Mouse (Mus musculus) Patski (cell line): ENCODE measurements around the gene Fkbp9. TPM values are rescaled to one million over a fixed set of nuclear protein-coding genes. Genes with fewer than 3 reads are reported as not detected.

Experiments used
- ATAC-seq: fragments of 100-300 bp; one replicate; pipeline ENCODE4 v1.8.0; 2021
- CTCF ChIA-PET: fragments of 350-600 bp; sonication (Branson Sonifier 250); formaldehyde crosslinking; loops from one replicate; lab custom pipeline; 2022; ENCODE audit warnings: inconsistent platforms; lab: Charles Lee
- POLR2A ChIA-PET: fragments of 350-600 bp; sonication (Branson Sonifier 250); formaldehyde crosslinking; loops from one replicate; lab custom pipeline; 2022; ENCODE audit warnings: antibody characterized with exemption, inconsistent platforms; lab: Charles Lee
- DNase-seq: peaks from one replicate; pipeline ENCODE4 v3.0.0-alpha.2; 2011; ENCODE audit warnings: low read depth, low spot score
- H3K27me3 ChIP-seq: fragments of 371-371 bp; one replicate; pipeline ENCODE4 v1.5.1; 2021
- CTCF ChIP-seq: fragments of 100-300 bp; IDR thresholded peaks from one replicate; pipeline ENCODE4 v1.5.1; 2021
- in situ Hi-C: fragments of 300-500 bp; cut with MboI; formaldehyde crosslinking; loops from 3 replicates; pipeline ENCODE4 v1.11.1; 2018; ENCODE audit warnings: low pct_unique_long_range_greater_than_20kb, mixed read lengths
- polyA plus RNA-seq: library from polyadenylated mRNA; unstranded; gene quantifications from one replicate; pipeline ENCODE4 v1.2.3, GENCODE M21; 2021

The Fkbp9 gene
- polyA plus RNA-seq, 1 experiment from 2014 or later: 169 TPM

GRCm38 (mm10) chr6:56913092-56913858, 81.4 kb downstream of the Fkbp9 start:
- CTCF ChIA-PET: interaction anchor here (1.1 kb wide), 1 partner anchor 105 kb away, joined by 4 read pairs; no protein-coding TSS in a partner anchor
- ATAC-seq (no peak), DNase-seq (no peak)
- POLR2A ChIA-PET: no interaction called here
- no peaks in the 10 kb centered on the region for H3K27me3 ChIP-seq
- TF ChIP-seq CTCF: no peak
- in situ Hi-C loops: loop anchor here (10.0 kb wide), 1 partner anchor 188 kb away; no protein-coding TSS in a partner anchor

GRCm38 (mm10) chr6:56916279-56916678, 84.4 kb downstream of the Fkbp9 start:
- ChIA-PET CTCF (interaction anchor here (1.7 to 4.6 kb wide), 2 partner anchors 7 to 108 kb away, joined by 7 to 29 read pairs; no protein-coding TSS in a partner anchor), POLR2A (no interaction called here)
- H3K27me3 ChIP-seq: no peaks in the 10 kb centered on the region
- ATAC-seq (no peak), DNase-seq (no peak)
- TF ChIP-seq CTCF: no peak
- in situ Hi-C loops: loop anchor here (10.0 kb wide), 1 partner anchor 191 kb away; no protein-coding TSS in a partner anchor

GRCm38 (mm10) chr6:56917578-56918368, 85.9 kb downstream of the Fkbp9 start:
- no peak for TF ChIP-seq CTCF
- in situ Hi-C loops: loop anchor here (10.0 kb wide), 1 partner anchor 193 kb away; no protein-coding TSS in a partner anchor
- CTCF ChIA-PET: interaction anchor here (1.2 to 4.6 kb wide), 3 partner anchors 9 to 109 kb away, joined by 3 to 29 read pairs (median 7); no protein-coding TSS in a partner anchor
- POLR2A ChIA-PET: interaction anchor here (1.2 kb wide), 1 partner anchor 9 kb away, joined by 7 read pairs; no protein-coding TSS in a partner anchor
- no peak for ATAC-seq
- no peak for DNase-seq
- no peaks in the 10 kb centered on the region for H3K27me3 ChIP-seq

GRCm38 (mm10) chr6:56919330-56920044, 87.6 kb downstream of the Fkbp9 start:
- CTCF ChIA-PET: interaction anchor here (1.1 to 4.6 kb wide), 2 partner anchors 11 to 18 kb away, joined by 3 to 29 read pairs; no protein-coding TSS in a partner anchor
- POLR2A ChIA-PET: no interaction called here
- in situ Hi-C loops: loop anchor here (10.0 kb wide), 2 partner anchors 195 to 615 kb away; partner anchors contain the start of gene Ppm1k

GRCm38 (mm10) chr6:56920222-56921092, 88.6 kb downstream of the Fkbp9 start:
- ChIA-PET POLR2A (no interaction called here), CTCF (interaction anchor here (1.1 to 4.6 kb wide), 3 partner anchors 12 to 88 kb away, joined by 3 to 29 read pairs (median 4); no protein-coding TSS in a partner anchor)
- no peak for TF ChIP-seq CTCF

More at GRCm38 (mm10) chr6:56919330-56920044, 87.6 kb downstream of the Fkbp9 start:
- DNase-seq: no peak
- no peaks in the 10 kb centered on the region for H3K27me3 ChIP-seq
- no peak for ATAC-seq
- TF ChIP-seq CTCF: no peak

GRCm38 (mm10) chr6:56923331-56923725, 91.5 kb downstream of the Fkbp9 start:
- ChIA-PET CTCF (interaction anchor here (1.5 to 1.9 kb wide), 2 partner anchors 14 to 24 kb away, joined by 3 to 6 read pairs; no protein-coding TSS in a partner anchor), POLR2A (interaction anchor here (0.6 to 1.0 kb wide), 2 partner anchors 126 to 1729 kb away, joined by 3 read pairs; partner anchors contain the start of gene Kbtbd2)
- in situ Hi-C loops: loop anchor here (10.0 kb wide), 1 partner anchor 611 kb away; the partner anchor contains the start of gene Ppm1k
- no peak for DNase-seq
- TF ChIP-seq CTCF: no peak
- peak; percentile 38 for ATAC-seq
- H3K27me3 ChIP-seq: no peaks in the 10 kb centered on the region

More at GRCm38 (mm10) chr6:56920222-56921092, 88.6 kb downstream of the Fkbp9 start:
- DNase-seq: peak; percentile 31
- ATAC-seq: peak; percentile 46
- H3K27me3 ChIP-seq: no peaks in the 10 kb centered on the region
- in situ Hi-C loops: loop anchor here (10.0 kb wide), 1 partner anchor 614 kb away; the partner anchor contains the start of gene Ppm1k

- ATAC-seq (peak; percentile 87), DNase-seq (peak; percentile 75)
- POLR2A ChIA-PET: interaction anchor here (1.0 kb wide), 1 partner anchor 126 kb away, joined by 3 read pairs; the partner anchor contains the start of gene Kbtbd2
- no peaks in the 10 kb centered on the region for H3K27me3 ChIP-seq
- TF ChIP-seq CTCF: no peak
- CTCF ChIA-PET: interaction anchor here (1.5 to 1.9 kb wide), 2 partner anchors 15 to 24 kb away, joined by 3 to 6 read pairs; no protein-coding TSS in a partner anchor
- in situ Hi-C loops: loop anchor here (10.0 kb wide), 1 partner anchor 611 kb away; the partner anchor contains the start of gene Ppm1k
These were observed 92.2 kb downstream of the Fkbp9 start, which contains the start of the genes Nt5c3 and Vmn1r4 for GRCm38 (mm10) chr6:56923726-56924707. Gene Nt5c3, minus strand, starts transcription at chr6:56923932. Gene Vmn1r4, plus strand, starts transcription at chr6:56924015.

Other genes with a start within 250 kb of the Fkbp9 start
- gene Lsm5, start 127.3 kb upstream of the Fkbp9 start, polyA plus RNA-seq: 43.5 TPM
- 21.1 TPM for gene Avl9, start 117.2 kb upstream of the Fkbp9 start, polyA plus RNA-seq
- gene Kbtbd2, start 34.2 kb upstream of the Fkbp9 start, polyA plus RNA-seq: 27.7 TPM
- 37.3 TPM for gene Nt5c3, start 91.9 kb downstream of the Fkbp9 start, polyA plus RNA-seq
- gene Vmn1r4, start 92.0 kb downstream of the Fkbp9 start, polyA plus RNA-seq: 0.10 TPM
- gene Vmn1r5, start 138.2 kb downstream of the Fkbp9 start, polyA plus RNA-seq: not detected
- gene Vmn1r6, start 165.2 kb downstream of the Fkbp9 start, polyA plus RNA-seq: not detected
- gene Vmn1r7, start 193.3 kb downstream of the Fkbp9 start, polyA plus RNA-seq: not detected
- not detected for gene Vmn1r8, start 200.2 kb downstream of the Fkbp9 start, polyA plus RNA-seq
- not detected for gene Vmn1r9, start 234.7 kb downstream of the Fkbp9 start, polyA plus RNA-seq